Mouse (Mus musculus): Measurements from ENCODE around the gene Cpeb3. TPM values are rescaled to one million over a fixed set of nuclear protein-coding genes. Genes with fewer than 3 reads are reported as not detected.
"Not testable (repeated sequence)": the region's sequence is repeated elsewhere in the genome, so short reads cannot be mapped to it uniquely, and the experiment has no call there.

Cpeb3 gene
- total RNA-seq, 2 experiments from 2014 or later, result 77.6 to 93.0 TPM

DNA sequence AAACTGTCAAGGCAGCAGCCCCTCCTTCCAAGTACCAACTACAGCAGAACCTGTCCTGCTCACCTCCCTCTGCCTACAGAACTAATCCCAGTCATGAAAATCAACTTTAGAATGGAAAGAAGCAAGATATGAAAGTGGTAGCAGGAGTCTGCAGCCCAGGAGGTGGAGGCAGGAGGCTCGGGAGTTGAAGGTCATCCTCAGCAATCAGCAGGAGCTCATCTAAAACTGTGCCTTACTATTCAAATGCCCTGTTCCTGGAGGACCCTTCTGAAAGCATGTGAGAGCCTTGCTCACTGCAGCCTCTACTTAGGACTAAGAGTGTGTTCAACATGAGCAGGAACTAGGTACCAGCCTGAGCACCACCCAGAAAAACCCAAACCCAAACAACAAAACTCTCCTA is 36.3 kb downstream of the Cpeb3 start:
- DNase-seq, result no peak
- intact Hi-C loops (cut with DNase I), result no loop called here

DNA sequence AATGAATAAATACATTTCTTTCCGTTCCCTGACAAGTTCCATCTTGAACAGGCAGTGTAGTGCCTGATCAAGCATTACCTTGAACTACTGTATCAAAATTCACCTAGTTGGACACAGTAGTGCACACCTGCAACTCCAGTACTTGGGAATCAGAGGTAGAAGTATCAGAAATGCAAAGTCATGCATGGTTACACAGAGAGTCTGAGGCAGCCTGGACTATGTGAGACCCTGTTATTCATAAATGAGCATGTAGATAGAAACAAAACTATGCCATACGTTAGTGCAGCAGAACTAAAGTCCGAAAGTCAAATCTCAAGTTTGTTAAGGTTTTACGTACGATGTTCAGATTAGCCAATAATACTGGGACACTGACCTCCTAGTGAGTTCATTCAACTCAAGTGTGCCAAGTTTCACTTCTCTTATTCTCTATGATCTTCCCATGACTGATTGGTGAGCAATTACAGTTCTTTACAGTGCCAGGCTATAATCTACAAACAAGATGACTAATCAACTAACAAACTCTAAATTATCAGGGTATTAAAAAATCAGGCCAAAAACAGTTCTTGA is 51.5 kb downstream of the Cpeb3 start:
- intact Hi-C loops (cut with DNase I), result no loop called here
- DNase-seq, result no peak

DNA sequence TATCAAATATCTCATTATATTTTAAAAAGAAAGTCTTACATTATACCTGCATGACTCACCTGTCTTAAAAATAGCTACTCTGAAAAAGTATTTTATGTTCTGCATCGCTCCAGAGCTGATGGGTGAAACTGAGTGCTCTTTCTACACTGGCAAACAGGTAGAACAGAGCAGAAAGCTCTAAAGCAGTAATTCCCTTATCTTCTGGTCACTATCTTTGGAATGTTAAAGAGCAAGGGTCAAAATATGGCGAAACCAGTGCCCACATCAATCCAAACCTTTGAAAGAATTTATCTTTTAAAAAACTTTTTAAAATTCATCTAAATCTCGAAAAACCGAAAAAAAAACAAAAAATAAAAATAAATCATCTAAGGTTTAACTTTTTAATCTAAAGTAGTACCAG is 52.4 kb downstream of the Cpeb3 start:
- no peak for DNase-seq
- intact Hi-C loops (cut with DNase I), result no loop called here

DNA sequence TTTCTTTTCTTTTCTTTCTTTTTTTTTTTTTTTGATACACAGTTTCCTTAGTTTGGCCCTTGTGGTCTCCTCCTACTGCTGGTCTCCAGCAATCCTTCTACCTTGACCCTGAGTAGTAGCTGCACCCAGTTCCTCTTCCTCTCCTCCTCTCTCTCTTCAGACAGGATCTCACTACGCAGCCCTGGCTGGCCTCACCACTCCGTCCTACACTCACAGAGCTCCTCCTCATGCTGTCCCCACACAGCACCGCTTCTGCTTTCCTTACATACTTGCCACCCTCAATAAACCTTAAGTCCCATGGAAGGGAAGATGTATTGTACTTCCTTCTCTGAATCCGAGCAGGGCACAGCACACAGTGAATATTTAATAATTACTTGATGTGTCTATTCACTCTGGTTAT is 61.3 kb downstream of the Cpeb3 start:
- DNase-seq, result no peak
- intact Hi-C loops (cut with DNase I), result no loop called here

DNA sequence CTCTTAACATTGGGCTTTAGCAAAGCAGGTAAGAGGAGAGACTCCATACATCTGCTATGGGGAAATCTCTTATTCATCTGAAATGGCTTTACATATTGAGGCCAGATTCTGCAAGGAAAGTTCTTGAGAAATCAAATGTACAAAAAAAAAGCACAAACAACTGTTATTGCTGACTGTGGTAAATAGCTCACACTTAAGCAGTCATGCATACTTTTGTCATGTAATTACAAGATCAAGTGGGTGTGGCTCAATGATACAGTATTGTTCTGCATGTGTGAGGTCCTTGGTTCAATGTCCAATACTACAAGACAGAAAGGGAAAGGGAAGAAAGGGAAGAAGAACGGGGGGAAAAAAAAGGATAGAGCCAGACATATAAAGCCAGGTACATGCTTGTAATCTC is 62.6 kb downstream of the Cpeb3 start:
- no peak for DNase-seq
- intact Hi-C loops (cut with DNase I), result no loop called here

DNA sequence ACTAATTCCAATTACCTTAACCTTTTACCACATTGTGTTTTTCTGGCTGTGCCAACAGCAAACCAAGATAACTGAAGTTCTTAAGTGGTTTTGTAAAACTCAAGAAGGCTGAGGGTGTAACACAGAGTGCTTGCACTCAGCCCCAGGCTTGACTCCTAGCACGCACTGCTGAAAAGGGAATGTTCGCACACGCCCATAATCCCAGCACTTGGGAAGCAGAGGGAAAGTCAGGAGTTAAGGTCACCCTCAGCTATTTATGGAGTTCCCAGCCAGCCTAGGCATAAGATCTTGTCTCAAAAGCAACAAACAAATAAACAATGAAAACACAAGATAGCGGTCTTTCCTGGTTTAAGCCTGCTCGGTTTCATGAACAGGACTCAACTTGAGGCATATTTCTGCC is 63.0 kb downstream of the Cpeb3 start:
- DNase-seq, result no peak
- intact Hi-C loops (cut with DNase I), result no loop called here

DNA sequence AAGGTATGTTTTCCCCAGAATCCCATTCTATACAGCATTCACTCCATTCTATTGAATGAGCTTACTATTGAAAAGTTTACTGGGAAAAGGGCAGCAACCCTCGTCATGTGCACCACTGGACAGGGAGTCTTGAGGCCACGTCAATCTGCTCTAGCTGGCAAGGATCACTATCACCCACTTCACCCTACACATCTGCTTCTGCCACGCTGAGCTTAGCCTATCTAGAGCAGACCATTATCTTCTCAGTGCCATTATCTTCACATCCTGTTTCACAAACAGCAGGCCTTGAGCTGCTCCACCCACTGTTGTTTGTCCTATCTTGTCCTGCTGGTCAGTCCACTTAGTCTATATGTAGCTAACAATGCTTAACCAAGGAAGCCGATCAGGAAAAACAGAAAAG is 66.8 kb downstream of the Cpeb3 start:
- DNase-seq, result no peak
- intact Hi-C loops (cut with DNase I), result no loop called here

DNA sequence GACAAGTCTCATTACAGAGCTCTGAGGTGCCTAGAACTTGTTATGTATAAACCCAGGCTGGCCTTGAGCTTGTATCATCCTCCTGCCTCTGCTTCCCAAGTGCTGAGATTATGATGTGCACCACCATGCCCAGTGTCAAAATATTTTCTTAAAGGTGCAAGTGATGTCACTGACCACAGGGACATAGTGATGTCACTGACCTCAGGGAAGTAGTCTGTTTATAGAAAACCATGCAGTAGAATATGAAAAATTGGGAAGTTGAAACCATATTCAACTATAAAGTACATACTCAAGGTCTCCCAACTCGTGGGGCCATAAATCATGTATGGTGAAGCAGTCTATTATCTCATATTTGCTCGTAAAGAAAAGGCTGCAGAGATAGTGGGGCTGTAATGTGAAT is 71.3 kb downstream of the Cpeb3 start:
- DNase-seq, result no peak
- intact Hi-C loops (cut with DNase I), result no loop called here

DNA sequence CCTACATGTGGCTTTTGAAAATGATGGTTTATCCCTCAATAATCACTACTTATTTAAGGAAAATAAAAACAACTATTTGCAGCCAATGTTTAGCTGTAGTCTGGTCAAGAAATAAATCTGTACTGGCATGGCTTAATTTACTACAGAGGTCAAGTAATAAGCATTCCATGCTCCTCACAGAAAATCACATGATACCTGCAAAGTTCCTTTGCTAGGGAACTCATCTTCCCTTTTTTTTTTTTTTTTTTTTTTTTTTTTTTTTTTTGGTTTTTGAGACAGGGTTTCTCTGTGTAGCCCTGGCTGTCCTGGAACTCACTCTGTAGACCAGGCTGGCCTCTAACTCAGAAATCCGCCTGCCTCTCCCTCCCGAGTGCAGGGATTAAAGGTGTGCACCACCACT is 72.9 kb downstream of the Cpeb3 start:
- DNase-seq; intact Hi-C loops (cut with DNase I): not testable (repeated sequence)

DNA sequence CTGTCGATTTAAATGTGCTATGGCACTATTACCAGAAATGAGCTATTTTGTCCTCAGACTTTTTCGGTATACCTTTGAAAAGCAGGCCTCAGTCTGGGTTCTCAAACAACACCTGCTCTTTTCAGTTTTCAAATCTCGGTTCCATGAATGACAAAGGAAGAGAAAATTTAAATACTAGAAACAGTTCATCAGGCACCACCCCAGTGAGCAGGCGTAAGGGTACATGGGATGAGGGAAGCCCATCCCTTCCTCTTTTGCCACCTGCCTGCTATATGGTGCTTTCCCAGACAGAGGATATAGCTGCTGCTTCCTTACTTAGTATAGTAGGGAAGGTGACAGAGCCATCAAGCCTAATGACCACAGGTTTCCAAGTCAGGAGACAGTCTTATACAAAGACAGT is 74.7 kb downstream of the Cpeb3 start:
- no peak for DNase-seq

DNA sequence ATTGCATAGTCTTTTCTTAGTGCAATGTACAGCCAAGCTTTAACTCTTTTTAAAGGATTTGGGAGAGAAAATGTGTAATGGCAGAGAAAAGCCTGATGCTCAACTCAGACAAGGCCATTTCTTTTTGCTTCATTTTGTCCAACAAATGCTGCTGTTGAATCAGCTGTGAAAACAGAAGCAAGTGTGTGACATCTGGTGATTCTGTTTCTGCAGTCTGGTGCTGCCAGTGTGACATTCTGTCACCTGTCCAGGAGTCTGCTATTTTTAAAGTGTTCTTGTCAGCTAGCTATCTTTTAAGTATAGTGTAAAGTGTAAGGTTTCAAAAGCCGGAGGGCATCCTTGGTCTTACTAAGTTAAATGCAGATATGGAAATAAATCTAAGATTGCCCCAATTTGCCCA is 76.7 kb downstream of the Cpeb3 start:
- intact Hi-C loops (cut with DNase I), result loop anchor here (5.0 kb wide), 1 partner anchor 54 kb away; no protein-coding TSS in a partner anchor
- no peak for DNase-seq

More for the DNA sequence above, 74.7 kb downstream of the Cpeb3 start:
- intact Hi-C loops (cut with DNase I), result loop anchor here (5.0 kb wide), 1 partner anchor 56 kb away; no protein-coding TSS in a partner anchor

DNA sequence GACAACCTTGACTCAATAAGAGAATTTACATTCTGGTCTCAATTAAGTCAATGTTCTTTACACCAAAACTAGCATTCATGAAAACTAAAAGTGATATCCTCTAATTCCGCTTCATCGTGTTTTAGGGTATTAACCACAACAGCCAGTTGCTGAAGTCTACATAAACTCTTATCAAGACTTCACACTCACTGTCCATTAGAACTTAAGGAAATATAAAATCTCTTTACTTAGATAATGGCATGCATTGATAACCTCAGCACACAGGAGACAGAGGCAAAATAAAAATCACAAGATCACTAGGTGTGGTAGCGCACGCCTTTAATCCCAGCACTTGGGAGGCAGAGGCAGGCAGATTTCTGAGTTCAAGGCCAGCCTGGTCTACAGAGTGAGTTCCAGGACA is 79.9 kb downstream of the Cpeb3 start:
- intact Hi-C loops (cut with DNase I), result no loop called here
- DNase-seq, result no peak

DNA sequence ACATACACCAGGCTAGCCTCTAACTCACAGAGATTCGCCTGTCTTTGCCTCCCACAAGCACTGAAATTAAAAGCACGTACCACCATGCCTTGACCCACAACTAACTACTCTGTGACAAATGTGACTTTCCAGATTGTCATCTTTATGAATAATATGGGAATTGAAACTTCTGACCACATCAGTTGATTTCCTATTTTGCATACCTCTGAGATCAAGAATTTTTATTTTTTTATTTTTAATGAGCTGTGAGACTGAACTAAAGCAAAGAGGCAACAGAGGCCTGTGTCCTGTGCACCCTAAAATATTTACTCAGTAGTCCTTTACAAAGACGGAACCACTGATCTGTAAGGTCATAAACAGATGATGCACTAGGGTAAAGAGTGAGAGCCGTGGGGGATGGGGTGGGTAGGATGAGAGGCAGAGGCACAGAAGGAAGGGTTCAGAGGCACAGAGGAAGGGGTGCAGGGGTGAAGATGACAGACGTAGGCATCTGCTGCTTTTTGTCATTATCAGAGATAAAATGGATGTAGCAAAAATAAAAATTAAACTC is 81.3 kb downstream of the Cpeb3 start:
- intact Hi-C loops (cut with DNase I), result no loop called here
- no peak for DNase-seq

DNA sequence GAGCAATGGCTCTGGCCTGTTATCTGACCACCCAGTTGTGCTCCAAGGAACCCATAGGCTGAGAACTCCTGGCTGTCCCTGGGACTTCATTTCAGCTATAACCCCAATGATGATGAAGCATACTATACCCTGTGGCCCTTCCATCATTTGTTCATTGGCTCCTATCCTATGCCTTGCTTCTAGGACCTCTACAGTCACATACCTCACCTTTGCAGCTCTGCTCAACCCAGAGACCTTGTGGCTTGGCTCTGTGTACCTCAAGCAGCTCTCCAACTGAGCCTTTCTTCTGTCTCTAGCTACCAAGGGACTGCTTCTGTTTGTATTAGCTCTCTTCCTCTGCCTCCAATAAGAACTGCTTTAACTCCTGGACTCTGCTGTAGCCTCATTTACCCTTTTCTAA is 83.4 kb downstream of the Cpeb3 start:
- intact Hi-C loops (cut with DNase I), result no loop called here
- no peak for DNase-seq

DNA sequence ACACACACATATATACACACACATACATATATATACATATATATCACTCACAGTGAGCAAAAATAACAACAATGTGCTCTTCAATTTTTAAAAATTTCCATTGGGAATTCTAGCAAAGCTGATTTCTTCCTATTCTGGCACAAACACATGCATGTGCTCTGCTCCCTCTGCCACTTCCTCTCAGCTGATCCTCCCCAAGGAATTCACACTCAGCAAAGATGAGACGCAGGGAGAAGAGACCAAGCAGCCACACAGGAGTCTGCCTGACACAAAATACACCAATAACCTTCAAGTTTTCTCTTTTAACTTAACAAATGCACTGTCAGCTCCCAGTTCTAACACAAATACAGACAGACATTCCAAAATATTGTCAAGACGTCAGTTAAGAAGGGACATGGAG is 89.1 kb downstream of the Cpeb3 start:
- DNase-seq, result no peak
- intact Hi-C loops (cut with DNase I), result loop anchor here (5.0 kb wide), 1 partner anchor 43 kb away; no protein-coding TSS in a partner anchor

DNA sequence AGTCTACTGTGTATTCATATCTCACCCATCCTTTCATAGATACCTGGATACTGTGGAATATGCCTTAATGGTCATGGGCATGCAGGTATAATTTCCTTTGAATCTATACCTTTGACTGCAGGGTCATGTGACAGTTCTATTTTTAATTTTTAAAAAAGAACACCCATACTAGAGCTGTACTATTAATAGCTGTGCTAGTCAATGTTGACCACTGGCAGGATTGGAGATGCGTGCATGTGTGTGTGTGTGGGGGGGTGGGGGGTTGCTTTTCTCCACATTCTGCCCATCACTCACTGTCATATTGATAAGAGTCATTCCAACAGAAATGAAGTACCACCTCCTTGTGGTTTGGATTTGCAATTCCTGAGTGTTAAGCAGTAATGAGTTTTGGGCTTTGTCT is 92.6 kb downstream of the Cpeb3 start:
- no peak for DNase-seq
- intact Hi-C loops (cut with DNase I), result loop anchor here (5.0 kb wide), 1 partner anchor 46 kb away; no protein-coding TSS in a partner anchor

DNA sequence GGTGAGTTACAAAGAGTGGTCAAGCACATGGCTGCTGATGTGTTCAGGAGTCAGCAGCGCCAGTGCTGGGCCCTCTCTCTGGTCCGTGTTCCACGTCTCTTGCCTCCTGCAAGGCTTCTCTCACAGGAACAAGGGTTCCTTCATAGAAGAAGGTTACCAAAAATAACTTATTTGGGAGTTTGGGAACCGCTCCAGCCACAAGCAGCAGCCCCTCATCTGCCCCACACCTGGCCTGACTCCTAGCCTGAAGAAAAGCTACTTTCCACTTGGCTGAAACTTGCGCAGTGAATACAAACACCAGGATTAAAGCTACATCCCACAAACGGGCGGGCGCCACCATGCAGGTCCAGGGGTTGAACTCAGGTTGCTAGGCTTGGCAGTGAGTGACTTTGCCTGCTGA is 93.0 kb downstream of the Cpeb3 start:
- DNase-seq, result no peak
- intact Hi-C loops (cut with DNase I), result loop anchor here (5.0 kb wide), 1 partner anchor 47 kb away; no protein-coding TSS in a partner anchor

DNA sequence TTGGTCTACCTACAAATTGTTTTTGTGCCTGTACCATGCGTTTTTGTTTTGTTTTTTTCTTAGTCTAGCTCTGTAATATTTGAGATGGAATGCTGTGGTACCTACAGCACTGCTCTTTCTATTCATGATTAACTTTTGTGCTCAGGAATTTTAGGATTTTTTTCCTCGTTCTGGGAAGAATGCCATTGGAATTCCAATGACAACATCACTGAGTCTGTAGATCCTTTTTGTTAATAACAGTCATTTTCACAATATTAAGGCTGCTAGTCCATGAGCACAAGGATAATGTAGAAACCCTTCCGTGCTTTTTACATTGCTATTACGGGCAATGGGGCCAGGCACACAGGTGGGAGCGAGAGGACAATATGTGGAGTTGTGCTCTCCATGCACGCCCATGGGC is 96.6 kb downstream of the Cpeb3 start:
- DNase-seq, result no peak
- intact Hi-C loops (cut with DNase I), result no loop called here

DNA sequence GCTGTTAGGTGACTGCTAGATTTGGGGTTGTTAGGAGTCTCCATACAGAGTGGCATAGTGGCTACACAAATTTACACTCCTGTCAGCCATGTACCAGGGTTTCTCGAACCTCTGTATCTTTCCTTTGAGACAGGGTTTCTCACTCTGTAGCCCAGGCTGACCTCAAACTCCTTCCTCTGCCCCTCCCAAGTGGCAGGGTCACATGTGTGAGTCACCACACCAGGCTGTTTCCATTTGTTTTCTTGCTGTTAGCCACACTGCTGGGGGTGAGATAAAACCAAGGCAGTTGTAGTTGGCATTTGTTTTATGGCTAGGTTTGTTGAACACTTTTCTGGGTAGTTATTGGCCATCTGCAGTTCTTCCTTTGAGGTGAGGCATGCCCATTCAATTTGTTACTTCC is 97.9 kb downstream of the Cpeb3 start:
- DNase-seq, result no peak
- intact Hi-C loops (cut with DNase I), result no loop called here

DNA sequence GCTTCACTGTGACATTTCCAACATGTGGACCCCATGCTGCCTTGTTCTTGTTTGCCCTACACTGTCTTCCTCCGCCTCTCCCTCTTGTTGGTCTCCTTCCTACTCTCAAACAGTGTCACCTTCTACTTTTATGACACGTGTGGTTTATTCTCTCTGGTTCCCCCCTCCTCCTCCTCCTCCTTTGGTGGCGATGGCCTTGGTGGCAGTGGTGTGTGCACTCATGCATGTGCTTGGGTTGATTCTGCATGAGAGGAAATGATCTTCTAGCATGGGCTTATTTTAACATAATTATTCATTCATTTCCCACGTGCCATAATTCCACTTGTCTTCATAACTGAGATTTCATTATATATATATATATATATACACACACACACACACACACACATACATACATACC is 98.5 kb downstream of the Cpeb3 start:
- intact Hi-C loops (cut with DNase I), result no loop called here
- no peak for DNase-seq

DNA sequence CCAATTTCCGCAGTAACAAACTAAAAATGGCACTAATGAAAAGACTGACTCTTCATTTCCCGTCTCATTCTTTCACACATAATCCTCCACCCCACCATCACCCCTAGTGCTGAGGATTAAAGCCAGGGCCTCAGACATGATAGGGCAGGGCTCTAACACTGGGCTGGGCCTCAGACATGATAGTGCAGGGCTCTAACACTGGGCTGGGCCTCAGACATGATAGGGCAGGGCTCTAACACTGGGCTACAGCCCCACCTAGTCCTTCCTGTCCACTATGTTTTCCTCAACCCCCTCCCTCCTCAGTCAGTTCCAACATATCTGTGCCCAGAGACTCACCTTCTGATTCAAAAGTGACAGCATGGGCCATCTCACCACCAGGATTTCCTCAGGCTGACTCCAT is 107.7 kb downstream of the Cpeb3 start:
- intact Hi-C loops (cut with DNase I), result no loop called here
- no peak for DNase-seq

DNA sequence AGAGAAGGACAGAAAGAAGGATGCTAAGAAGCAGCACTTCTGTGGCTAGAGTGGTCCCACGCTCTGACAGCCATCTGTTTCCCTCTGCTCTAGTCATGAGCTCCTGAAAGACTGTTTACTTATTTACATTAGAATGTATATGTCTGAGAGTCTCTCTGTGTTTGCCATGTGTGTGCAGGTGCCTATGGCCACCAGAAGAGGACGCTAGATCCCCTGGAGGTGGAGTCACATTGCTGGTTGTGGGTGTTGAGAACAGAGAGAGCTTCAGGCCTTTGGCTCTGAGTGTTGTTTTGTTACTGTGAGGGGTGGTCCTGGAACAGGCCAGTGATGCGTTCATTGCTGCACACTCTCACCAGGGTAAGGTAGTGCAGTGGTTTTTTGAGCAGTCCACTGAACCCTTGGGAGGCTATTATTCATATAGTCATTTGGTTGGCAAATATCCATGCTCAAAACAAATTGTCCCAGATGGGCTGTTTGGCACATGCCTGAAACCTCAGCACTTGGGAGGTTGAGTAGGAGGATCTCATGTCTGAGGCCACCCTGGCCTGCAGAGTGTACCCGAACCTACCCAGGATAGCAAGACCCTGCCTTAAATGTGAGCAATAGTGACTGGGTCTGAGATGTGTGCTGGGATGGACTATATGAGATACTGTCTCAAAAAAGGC is 112.6 kb downstream of the Cpeb3 start:
- intact Hi-C loops (cut with DNase I), result no loop called here
- DNase-seq, result no peak
